Mouse (Mus musculus): ENCODE results near the gene Med7.

DNA sequence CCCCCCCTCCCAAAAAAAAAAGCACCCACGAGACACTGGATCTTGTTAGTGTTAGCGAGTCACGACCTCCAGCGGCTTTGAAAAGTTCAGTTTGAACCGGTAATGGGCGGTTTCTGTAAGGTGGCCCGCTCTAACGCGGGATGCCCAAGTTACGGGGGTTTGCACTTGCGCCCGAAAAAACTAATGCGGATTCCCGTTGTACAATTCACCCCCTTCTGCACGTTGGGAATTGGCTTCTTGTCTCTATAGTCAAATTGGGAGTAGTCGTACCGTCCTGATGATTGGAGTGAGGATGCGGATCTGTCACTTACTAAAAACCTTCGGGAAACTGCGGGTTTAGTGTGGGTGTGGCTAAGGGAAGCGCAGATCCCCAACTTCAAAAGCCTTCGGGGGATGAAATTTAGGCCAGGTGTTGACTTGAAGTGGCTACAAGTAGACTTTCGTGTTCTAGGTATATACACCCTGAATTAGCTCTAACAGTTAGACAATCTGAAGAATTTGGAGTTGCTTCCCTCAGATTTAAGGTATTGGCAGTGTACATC is 805 bp downstream of the Med7 start:
- no peak for TF ChIP-seq TAL1 (IDR thresholded peaks at IDR 0.05; ENCODE audit: low read length)
- TF ChIP-seq GATA1 (IDR thresholded peaks at IDR 0.05; ENCODE audit: low read length): no peak

Measured in erythroblast, embryonic 14.5 days (primary cell).